Mouse (Mus musculus) C2C12 (cell line): ENCODE data around the gene Txndc2.

Source experiments
- CEBPB ChIP-seq: IDR thresholded peaks from one replicate; pipeline ENCODE4 v1.6.1; 2011; ENCODE audit warnings: low read depth, mild to moderate bottlenecking, control low read depth, moderate library complexity
- CTCF ChIP-seq: IDR thresholded peaks from one replicate; pipeline ENCODE4 v1.5.1; 2011; ENCODE audit not compliant: control insufficient read depth, insufficient read depth, insufficient read length
- FOSL1 ChIP-seq: IDR thresholded peaks from one replicate; pipeline ENCODE4 v1.8.0; 2011; ENCODE audit warnings: mild to moderate bottlenecking, low read length; ENCODE audit not compliant: poor library complexity, insufficient read depth, severe bottlenecking
- MAX ChIP-seq: IDR thresholded peaks from one replicate; pipeline ENCODE4 v1.6.1; 2011; ENCODE audit warnings: mild to moderate bottlenecking, control low read depth
- MYOD1 ChIP-seq: IDR thresholded peaks from one replicate; pipeline ENCODE4 v1.6.1; 2011; ENCODE audit warnings: low read depth; ENCODE audit not compliant: control insufficient read depth, insufficient read length
- MYOG ChIP-seq: IDR thresholded peaks from one replicate; pipeline ENCODE4 v1.6.1; 2011; ENCODE audit not compliant: control insufficient read depth, insufficient read length; ENCODE audit errors: extremely low read depth
- USF1 ChIP-seq: IDR thresholded peaks from one replicate; pipeline ENCODE4 v1.6.1; 2011; ENCODE audit warnings: low read depth, mild to moderate bottlenecking, control low read depth, moderate library complexity

GRCm38 (mm10) chr17:65648371-65649174, 6.6 kb upstream of the Txndc2 start:
- no peak for TF ChIP-seq CTCF
- TF ChIP-seq MAX = no peak
- no peak for TF ChIP-seq FOSL1
- TF ChIP-seq MYOD1 = no peak
- TF ChIP-seq USF1 = no peak
- TF ChIP-seq MYOG = no peak
- no peak for TF ChIP-seq CEBPB
